Mouse (Mus musculus): Measurements from ENCODE around the gene Limch1. TPM values are rescaled to one million over a fixed set of nuclear protein-coding genes. Genes with fewer than 3 reads are reported as not detected.

Gene Limch1
- polyA plus RNA-seq, 1 experiment from 2014 or later: 13.0 TPM

DNA sequence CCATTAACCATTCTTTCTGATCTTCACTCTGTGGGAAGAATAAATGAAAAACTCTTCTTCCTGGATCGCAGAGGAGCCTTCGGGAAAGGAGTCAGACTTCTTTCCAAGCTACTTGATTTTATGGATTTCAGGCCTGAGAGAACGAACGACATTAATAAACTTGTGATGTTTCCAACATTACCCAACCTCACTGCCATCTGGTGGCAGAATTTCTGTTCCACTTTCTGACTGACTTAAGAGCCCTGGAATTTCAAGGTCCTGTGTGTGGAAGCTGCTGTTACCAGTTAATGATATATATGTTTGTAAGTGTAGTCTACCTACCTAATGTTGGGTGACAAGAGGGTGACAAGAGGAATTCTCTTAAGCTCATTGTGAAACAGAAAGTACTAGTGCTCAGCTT is 243.3 kb downstream of the Limch1 start:
- WGBS: 75% methylated on average over 4 of the region's 4 CpGs
- no peak overlapping the region for H3K27ac ChIP-seq (ENCODE audit: low read length)
- H3K27me3 ChIP-seq (ENCODE audit: control insufficient read depth, insufficient read depth, low read length): no peaks in the 10 kb centered on the region
- H3K36me3 ChIP-seq (ENCODE audit: control insufficient read depth, insufficient read depth, low read length): no peaks in the 10 kb centered on the region
- H3K9ac ChIP-seq (ENCODE audit: low read length): no peak overlapping the region
- no peak overlapping the region for H3K4me3 ChIP-seq (replicated peaks; ENCODE audit: low read length)
- H3K4me2 ChIP-seq (ENCODE audit: low read depth, low read length): no peak overlapping the region
- ATAC-seq (ENCODE audit: insufficient read depth, low FRiP score): no peak
- H3K9me3 ChIP-seq (replicated peaks; ENCODE audit: control insufficient read depth, low read length): no peaks in the 10 kb centered on the region
- H3K4me1 ChIP-seq (ENCODE audit: control insufficient read depth, insufficient read depth, low read length): no peaks in the 10 kb centered on the region

DNA sequence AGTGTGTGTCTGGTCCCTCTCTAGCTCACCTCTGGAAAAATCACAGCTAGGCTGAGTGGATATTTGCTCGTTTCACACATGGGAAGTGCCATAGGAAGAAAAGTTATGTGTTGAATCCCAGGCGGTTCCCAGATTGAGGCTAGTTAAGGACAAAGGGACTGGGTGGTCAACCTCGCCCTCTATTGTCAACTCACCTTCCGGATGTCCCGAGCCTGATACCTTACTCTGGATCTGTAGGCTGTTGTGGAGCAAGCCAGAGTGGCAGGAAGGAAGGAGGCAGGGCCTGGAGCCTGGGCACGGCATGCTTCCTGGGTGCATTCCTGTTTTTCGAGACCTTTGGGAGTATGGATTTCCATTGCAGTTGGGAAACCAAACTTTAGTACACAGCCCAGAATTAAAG is 243.9 kb downstream of the Limch1 start:
- Histone ChIP-seq H3K4me1 (ENCODE audit: control insufficient read depth, insufficient read depth, low read length) (no peaks in the 10 kb centered on the region), H3K27me3 (ENCODE audit: control insufficient read depth, insufficient read depth, low read length) (no peaks in the 10 kb centered on the region), H3K36me3 (ENCODE audit: control insufficient read depth, insufficient read depth, low read length) (no peaks in the 10 kb centered on the region), H3K27ac (ENCODE audit: low read length) (no peak overlapping the region), H3K4me3 (replicated peaks; ENCODE audit: low read length) (no peak overlapping the region), H3K9ac (ENCODE audit: low read length) (no peak overlapping the region), H3K9me3 (replicated peaks; ENCODE audit: control insufficient read depth, low read length) (no peaks in the 10 kb centered on the region), H3K4me2 (ENCODE audit: low read depth, low read length) (no peak overlapping the region)
- 73% methylated on average over 7 of the region's 7 CpGs for WGBS
- ATAC-seq (ENCODE audit: insufficient read depth, low FRiP score): no peak

DNA sequence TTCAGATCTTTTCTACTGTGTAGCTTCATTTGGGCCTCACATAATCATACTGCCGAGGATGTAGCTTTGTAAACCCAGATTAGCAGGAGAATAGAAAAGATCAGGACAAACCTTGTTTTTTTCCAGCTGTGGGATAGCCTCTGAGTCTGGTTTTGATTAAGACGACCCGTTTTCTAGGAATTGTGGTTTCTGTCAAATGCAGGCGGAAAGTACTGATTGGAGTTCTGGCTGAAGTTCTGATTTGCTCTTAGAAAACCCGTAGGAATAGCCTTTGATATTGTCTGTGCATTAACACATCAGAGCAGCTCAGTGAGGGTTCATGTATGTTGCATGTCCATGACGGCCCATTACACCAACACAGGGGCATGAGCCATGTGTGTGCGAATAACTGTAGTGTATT is 246.8 kb downstream of the Limch1 start:
- 0 out of 2 replicates have a peak, but pooled peaks cover 2% of the 10 kb centered on the region for H3K4me1 ChIP-seq (ENCODE audit: control insufficient read depth, insufficient read depth, low read length)

DNA sequence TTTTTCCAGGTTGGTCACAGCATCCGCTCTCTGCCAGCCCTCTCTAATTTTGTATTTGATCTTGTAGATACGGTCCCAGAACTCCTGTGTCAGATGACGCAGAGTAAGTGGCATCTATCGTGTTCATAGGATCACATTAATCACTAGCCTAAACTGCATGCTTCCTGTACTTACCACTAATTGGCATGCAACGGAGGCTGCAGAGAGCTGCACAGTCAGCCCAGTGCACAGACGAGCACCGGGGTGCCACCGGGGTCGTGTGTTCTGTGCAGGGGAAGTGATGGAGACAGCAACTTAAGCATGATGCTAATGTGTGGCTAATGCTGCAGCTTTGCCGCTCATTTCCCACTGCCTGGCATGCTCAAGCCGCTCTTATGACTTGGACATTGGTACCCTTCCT is 247.4 kb downstream of the Limch1 start:
- Histone ChIP-seq H3K4me1 (ENCODE audit: control insufficient read depth, insufficient read depth, low read length) (0 out of 2 replicates have a peak, but pooled peaks cover 2% of the 10 kb centered on the region), H3K4me2 (ENCODE audit: low read depth, low read length) (no peak overlapping the region), H3K9me3 (replicated peaks; ENCODE audit: control insufficient read depth, low read length) (no peaks in the 10 kb centered on the region), H3K4me3 (replicated peaks; ENCODE audit: low read length) (no peak overlapping the region), H3K27ac (ENCODE audit: low read length) (no peak overlapping the region), H3K9ac (ENCODE audit: low read length) (no peak overlapping the region), H3K36me3 (ENCODE audit: control insufficient read depth, insufficient read depth, low read length) (no peaks in the 10 kb centered on the region), H3K27me3 (ENCODE audit: control insufficient read depth, insufficient read depth, low read length) (no peaks in the 10 kb centered on the region)
- 73% methylated on average over 11 of the region's 11 CpGs for WGBS
- no peak for ATAC-seq (ENCODE audit: insufficient read depth, low FRiP score)

More for the DNA sequence above, 246.8 kb downstream of the Limch1 start:
- no peak overlapping the region for H3K9ac ChIP-seq (ENCODE audit: low read length)
- no peak overlapping the region for H3K4me2 ChIP-seq (ENCODE audit: low read depth, low read length)
- H3K36me3 ChIP-seq (ENCODE audit: control insufficient read depth, insufficient read depth, low read length): no peaks in the 10 kb centered on the region
- H3K27ac ChIP-seq (ENCODE audit: low read length): no peak overlapping the region
- no peak overlapping the region for H3K4me3 ChIP-seq (replicated peaks; ENCODE audit: low read length)
- ATAC-seq (ENCODE audit: insufficient read depth, low FRiP score): no peak
- 82% methylated on average over 7 of the region's 7 CpGs for WGBS
- no peaks in the 10 kb centered on the region for H3K27me3 ChIP-seq (ENCODE audit: control insufficient read depth, insufficient read depth, low read length)
- H3K9me3 ChIP-seq (replicated peaks; ENCODE audit: control insufficient read depth, low read length): no peaks in the 10 kb centered on the region

DNA sequence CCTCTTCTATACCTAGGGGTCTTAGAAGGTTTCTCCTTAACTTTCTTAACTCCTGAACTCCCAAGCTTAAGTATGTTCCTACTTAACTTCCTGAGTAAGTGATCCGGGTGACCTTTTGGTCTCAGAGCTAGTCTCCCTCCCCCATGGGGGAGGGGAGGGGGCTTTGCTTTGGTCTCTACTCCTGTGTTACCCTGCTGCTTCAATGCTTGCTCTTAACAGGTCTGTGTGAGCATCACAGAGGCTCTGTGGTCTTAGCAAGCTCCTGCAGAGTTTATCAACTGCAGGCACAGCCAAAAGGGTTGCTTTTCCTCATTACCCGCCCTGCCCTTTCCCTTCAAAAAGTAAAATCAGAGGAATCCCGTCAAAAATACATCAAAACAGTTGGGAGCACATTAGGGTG is 250.5 kb downstream of the Limch1 start:
- Histone ChIP-seq H3K27me3 (ENCODE audit: control insufficient read depth, insufficient read depth, low read length) (no peaks in the 10 kb centered on the region), H3K4me1 (ENCODE audit: control insufficient read depth, insufficient read depth, low read length) (0 out of 2 replicates have a peak, but pooled peaks cover 2% of the 10 kb centered on the region), H3K27ac (ENCODE audit: low read length) (no peak overlapping the region), H3K9ac (ENCODE audit: low read length) (no peak overlapping the region), H3K9me3 (replicated peaks; ENCODE audit: control insufficient read depth, low read length) (no peaks in the 10 kb centered on the region), H3K4me2 (ENCODE audit: low read depth, low read length) (no peak overlapping the region), H3K36me3 (ENCODE audit: control insufficient read depth, insufficient read depth, low read length) (no peaks in the 10 kb centered on the region), H3K4me3 (replicated peaks; ENCODE audit: low read length) (no peak overlapping the region)
- 26% methylated on average over 3 of the region's 3 CpGs for WGBS
- ATAC-seq (ENCODE audit: insufficient read depth, low FRiP score): no peak

DNA sequence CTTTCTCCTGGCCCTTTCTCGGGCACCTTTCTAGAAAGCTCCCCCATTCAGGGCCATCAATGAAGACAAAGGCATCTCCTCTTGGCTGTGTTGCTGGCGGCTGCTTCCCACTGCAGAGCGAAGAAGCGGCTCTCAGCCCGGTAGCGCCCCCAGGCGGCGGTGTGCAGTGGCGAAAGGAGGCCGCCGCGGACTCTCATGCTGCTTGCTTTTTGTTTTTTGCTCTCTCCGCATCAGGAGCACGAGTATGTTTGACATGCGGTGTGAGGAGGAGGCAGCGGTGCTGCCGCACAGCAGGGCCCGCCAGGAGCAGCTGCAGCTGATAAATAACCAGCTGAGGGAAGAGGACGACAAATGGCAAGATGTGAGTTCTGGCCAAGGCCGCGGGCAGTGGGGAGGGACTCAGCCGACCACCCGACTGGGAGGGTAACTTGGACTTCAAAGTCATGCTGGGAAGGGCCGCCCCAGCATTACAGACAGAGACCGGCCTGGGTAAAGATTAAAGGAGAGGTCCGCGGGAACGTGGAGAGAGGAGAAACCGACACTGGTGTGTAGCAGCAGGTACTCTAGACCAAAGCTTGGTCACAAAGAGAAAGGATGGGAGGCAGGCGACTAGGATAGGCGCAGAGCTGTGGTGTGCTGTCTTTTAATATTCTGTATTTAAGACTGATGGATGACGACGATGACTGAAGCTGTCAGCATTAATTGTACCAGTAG is 251.4 kb downstream of the Limch1 start:
- no peak overlapping the region for H3K27ac ChIP-seq (ENCODE audit: low read length)
- peak overlapping the region; percentile 44 for H3K4me3 ChIP-seq (replicated peaks; ENCODE audit: low read length)
- WGBS: 3% methylated on average over 33 of the region's 33 CpGs
- no peaks in the 10 kb centered on the region for H3K27me3 ChIP-seq (ENCODE audit: control insufficient read depth, insufficient read depth, low read length)
- 0 out of 2 replicates have a peak, but pooled peaks cover 2% of the 10 kb centered on the region for H3K4me1 ChIP-seq (ENCODE audit: control insufficient read depth, insufficient read depth, low read length)
- H3K9me3 ChIP-seq (replicated peaks; ENCODE audit: control insufficient read depth, low read length): no peaks in the 10 kb centered on the region
- H3K9ac ChIP-seq (ENCODE audit: low read length): peak overlapping the region; percentile 64
- no peaks in the 10 kb centered on the region for H3K36me3 ChIP-seq (ENCODE audit: control insufficient read depth, insufficient read depth, low read length)
- peak; percentile 68 for ATAC-seq (ENCODE audit: insufficient read depth, low FRiP score)
- peak overlapping the region; percentile 81 for H3K4me2 ChIP-seq (ENCODE audit: low read depth, low read length)

DNA sequence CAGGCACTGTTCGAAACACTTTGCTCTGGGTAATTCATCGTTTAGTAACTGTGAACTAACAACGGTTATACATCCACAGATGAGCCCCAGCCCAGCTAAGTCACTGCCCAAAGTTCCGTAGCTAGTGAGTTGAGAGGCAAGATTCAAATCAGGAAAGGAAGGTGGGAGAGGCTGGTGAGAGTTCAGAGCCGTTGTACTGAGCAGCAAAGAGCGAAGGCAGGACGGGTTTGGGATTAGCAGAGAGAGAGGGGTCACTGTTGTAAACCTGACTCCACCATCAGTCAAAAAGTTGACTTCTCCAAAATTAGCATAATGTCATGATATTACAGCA is 251.9 kb downstream of the Limch1 start:
- Histone ChIP-seq H3K4me2 (ENCODE audit: low read depth, low read length) (peak overlapping the region; percentile 81), H3K27me3 (ENCODE audit: control insufficient read depth, insufficient read depth, low read length) (no peaks in the 10 kb centered on the region), H3K9me3 (replicated peaks; ENCODE audit: control insufficient read depth, low read length) (no peaks in the 10 kb centered on the region), H3K4me1 (ENCODE audit: control insufficient read depth, insufficient read depth, low read length) (0 out of 2 replicates have a peak, but pooled peaks cover 2% of the 10 kb centered on the region), H3K4me3 (replicated peaks; ENCODE audit: low read length) (peak overlapping the region; percentile 44; the same call in 1 of the 2 replicates), H3K36me3 (ENCODE audit: control insufficient read depth, insufficient read depth, low read length) (no peaks in the 10 kb centered on the region), H3K27ac (ENCODE audit: low read length) (no peak overlapping the region), H3K9ac (ENCODE audit: low read length) (no peak overlapping the region)
- ATAC-seq (ENCODE audit: insufficient read depth, low FRiP score): no peak
- 29% methylated on average over 7 of the region's 7 CpGs for WGBS

DNA sequence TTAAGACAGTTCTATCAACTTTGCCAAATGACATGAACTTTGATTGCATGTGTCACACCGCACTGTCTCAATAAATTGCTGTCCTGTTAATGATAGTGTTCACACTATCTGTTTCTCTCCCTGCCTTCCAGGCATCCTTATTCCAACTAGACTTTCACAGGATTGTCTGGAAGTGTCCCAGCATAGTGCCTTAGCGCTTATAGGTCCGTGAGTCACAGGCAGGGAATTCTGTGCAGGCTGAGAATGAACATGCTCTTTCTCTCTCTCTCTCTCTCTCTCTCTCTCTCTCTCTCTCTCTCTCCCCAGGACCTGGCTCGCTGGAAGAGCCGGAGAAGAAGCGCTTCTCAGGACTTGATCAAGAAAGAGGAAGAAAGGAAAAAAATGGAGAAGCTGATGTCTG is 252.7 kb downstream of the Limch1 start:
- H3K9me3 ChIP-seq (replicated peaks; ENCODE audit: control insufficient read depth, low read length): no peaks in the 10 kb centered on the region
- no peak overlapping the region for H3K4me3 ChIP-seq (replicated peaks; ENCODE audit: low read length)
- ATAC-seq (ENCODE audit: insufficient read depth, low FRiP score): no peak
- no peak overlapping the region for H3K9ac ChIP-seq (ENCODE audit: low read length)
- no peak overlapping the region for H3K4me2 ChIP-seq (ENCODE audit: low read depth, low read length)
- H3K27ac ChIP-seq (ENCODE audit: low read length): no peak overlapping the region
- no peaks in the 10 kb centered on the region for H3K36me3 ChIP-seq (ENCODE audit: control insufficient read depth, insufficient read depth, low read length)
- 77% methylated on average over 6 of the region's 6 CpGs for WGBS
- no peaks in the 10 kb centered on the region for H3K27me3 ChIP-seq (ENCODE audit: control insufficient read depth, insufficient read depth, low read length)
- 0 out of 2 replicates have a peak, but pooled peaks cover 2% of the 10 kb centered on the region for H3K4me1 ChIP-seq (ENCODE audit: control insufficient read depth, insufficient read depth, low read length)

DNA sequence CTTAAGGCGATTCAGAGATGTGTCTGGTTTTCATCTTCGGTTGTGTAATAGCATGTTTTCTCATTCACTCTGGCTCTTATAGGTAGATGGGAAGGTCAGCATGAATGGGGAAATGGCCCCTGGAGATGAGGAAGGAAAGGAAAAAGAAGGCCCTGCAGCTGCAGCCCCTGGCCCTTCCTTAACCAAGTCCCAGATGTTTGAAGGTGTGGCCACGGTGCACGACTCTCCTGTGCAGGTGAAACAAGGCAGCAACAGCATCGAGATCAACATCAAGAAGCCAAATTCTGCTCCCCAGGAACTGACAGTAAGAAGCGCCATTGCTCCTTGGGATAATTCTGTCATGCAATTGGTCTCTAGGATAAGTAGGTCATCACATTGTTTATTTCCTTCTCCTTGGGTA is 256.7 kb downstream of the Limch1 start:
- Histone ChIP-seq H3K9me3 (replicated peaks; ENCODE audit: control insufficient read depth, low read length) (no peaks in the 10 kb centered on the region), H3K9ac (ENCODE audit: low read length) (no peak overlapping the region), H3K36me3 (ENCODE audit: control insufficient read depth, insufficient read depth, low read length) (no peaks in the 10 kb centered on the region), H3K4me2 (ENCODE audit: low read depth, low read length) (no peak overlapping the region), H3K27me3 (ENCODE audit: control insufficient read depth, insufficient read depth, low read length) (no peaks in the 10 kb centered on the region), H3K27ac (ENCODE audit: low read length) (no peak overlapping the region), H3K4me3 (replicated peaks; ENCODE audit: low read length) (no peak overlapping the region), H3K4me1 (ENCODE audit: control insufficient read depth, insufficient read depth, low read length) (no peaks in the 10 kb centered on the region)
- 88% methylated on average over 6 of the region's 6 CpGs for WGBS
- no peak for ATAC-seq (ENCODE audit: insufficient read depth, low FRiP score)

Data from stomach, embryonic 16.5 days (tissue).